Mouse (Mus musculus): ENCODE data around the gene Kpna7. TPM values are rescaled to one million over a fixed set of nuclear protein-coding genes. Genes with fewer than 3 reads are reported as not detected.

Kpna7 gene
- polyA plus RNA-seq, 1 experiment from 2014 or later = not detected

- Histone ChIP-seq H3K4me2 (replicated peaks) (no peak overlapping the region), H3K9ac (replicated peaks) (no peak overlapping the region), H3K4me1 (replicated peaks) (no peaks in the 10 kb centered on the region), H3K27me3 (no peaks in the 10 kb centered on the region), H3K36me3 (no peaks in the 10 kb centered on the region), H3K27ac (no peak overlapping the region), H3K9me3 (no peaks in the 10 kb centered on the region), H3K4me3 (replicated peaks) (no peak overlapping the region)
- WGBS = 92% methylated on average over 15 of the region's 15 CpGs
- ATAC-seq = no peak
Measured at GRCm38 (mm10) chr5:145008878-145009659, 74.8 kb downstream of the Kpna7 start.

GRCm38 (mm10) chr5:145005596-145005995 lies 78.2 kb downstream of the Kpna7 start:
- WGBS = 90% methylated on average over 6 of the region's 6 CpGs
- no peak overlapping the region for H3K4me2 ChIP-seq (replicated peaks)
- H3K27me3 ChIP-seq = no peaks in the 10 kb centered on the region
- no peak overlapping the region for H3K27ac ChIP-seq
- no peaks in the 10 kb centered on the region for H3K36me3 ChIP-seq
- no peak overlapping the region for H3K9ac ChIP-seq (replicated peaks)
- H3K4me1 ChIP-seq (replicated peaks) = no peaks in the 10 kb centered on the region
- no peak for ATAC-seq
- no peak overlapping the region for H3K4me3 ChIP-seq (replicated peaks)
- no peaks in the 10 kb centered on the region for H3K9me3 ChIP-seq

GRCm38 (mm10) chr5:145004495-145004894 lies 79.3 kb downstream of the Kpna7 start:
- no peak for ATAC-seq
- Histone ChIP-seq H3K9me3 (no peaks in the 10 kb centered on the region), H3K9ac (replicated peaks) (no peak overlapping the region), H3K27ac (no peak overlapping the region), H3K36me3 (no peaks in the 10 kb centered on the region), H3K4me2 (replicated peaks) (no peak overlapping the region), H3K4me3 (replicated peaks) (no peak overlapping the region), H3K4me1 (replicated peaks) (no peaks in the 10 kb centered on the region), H3K27me3 (no peaks in the 10 kb centered on the region)
- 89% methylated on average over 9 of the region's 9 CpGs for WGBS

GRCm38 (mm10) chr5:145003362-145003761 lies 80.5 kb downstream of the Kpna7 start:
- Histone ChIP-seq H3K4me3 (replicated peaks) (no peak overlapping the region), H3K27me3 (no peaks in the 10 kb centered on the region), H3K9me3 (no peaks in the 10 kb centered on the region), H3K4me2 (replicated peaks) (no peak overlapping the region), H3K4me1 (replicated peaks) (no peaks in the 10 kb centered on the region), H3K36me3 (no peaks in the 10 kb centered on the region), H3K9ac (replicated peaks) (no peak overlapping the region), H3K27ac (no peak overlapping the region)
- no peak for ATAC-seq
- WGBS = 87% methylated on average over 3 of the region's 3 CpGs

GRCm38 (mm10) chr5:144998491-144998890 lies 85.3 kb downstream of the Kpna7 start:
- no peak overlapping the region for H3K9ac ChIP-seq (replicated peaks)
- no peaks in the 10 kb centered on the region for H3K36me3 ChIP-seq
- no peaks in the 10 kb centered on the region for H3K27me3 ChIP-seq
- H3K4me2 ChIP-seq (replicated peaks) = no peak overlapping the region
- no peak for ATAC-seq
- 32% methylated on average over 2 of the region's 2 CpGs for WGBS
- no peaks in the 10 kb centered on the region for H3K9me3 ChIP-seq
- no peak overlapping the region for H3K4me3 ChIP-seq (replicated peaks)
- H3K4me1 ChIP-seq (replicated peaks) = no peaks in the 10 kb centered on the region
- no peak overlapping the region for H3K27ac ChIP-seq

DNA sequence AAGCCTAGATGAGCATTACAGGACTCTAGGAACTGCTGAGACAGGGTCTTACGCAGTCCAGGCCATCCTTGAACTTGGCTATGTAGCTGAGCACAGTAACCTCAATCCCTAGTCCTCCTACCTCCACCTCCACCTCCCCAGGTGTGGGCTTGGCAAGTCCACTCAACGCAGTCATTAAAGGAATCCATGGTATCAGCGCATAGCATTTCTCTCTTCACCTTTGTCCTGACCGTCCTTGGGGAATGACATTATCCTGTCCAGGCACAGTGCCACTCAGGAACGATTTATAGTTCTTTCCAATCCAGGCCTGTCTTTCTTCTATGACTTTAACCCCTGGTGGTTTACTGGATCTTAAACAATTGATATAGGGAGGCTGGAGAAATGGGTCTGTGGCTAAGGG lies 93.3 kb downstream of the Kpna7 start:
- Histone ChIP-seq H3K4me2 (replicated peaks) (no peak overlapping the region), H3K27me3 (no peaks in the 10 kb centered on the region), H3K9ac (replicated peaks) (no peak overlapping the region), H3K4me1 (replicated peaks) (no peaks in the 10 kb centered on the region), H3K27ac (no peak overlapping the region), H3K4me3 (replicated peaks) (no peak overlapping the region), H3K36me3 (no peaks in the 10 kb centered on the region), H3K9me3 (no peaks in the 10 kb centered on the region)
- ATAC-seq = no peak
- 87% methylated on average over 5 of the region's 5 CpGs for WGBS

GRCm38 (mm10) chr5:144990051-144990450 lies 93.8 kb downstream of the Kpna7 start:
- H3K4me3 ChIP-seq (replicated peaks) = no peak overlapping the region
- 48% methylated on average over 2 of the region's 2 CpGs for WGBS
- no peak overlapping the region for H3K27ac ChIP-seq
- peaks cover under 1% of the 10 kb centered on the region; the same call in 1 of the 2 replicates for H3K9me3 ChIP-seq
- ATAC-seq = no peak
- H3K9ac ChIP-seq (replicated peaks) = no peak overlapping the region
- no peak overlapping the region for H3K4me2 ChIP-seq (replicated peaks)
- no peaks in the 10 kb centered on the region for H3K36me3 ChIP-seq
- no peaks in the 10 kb centered on the region for H3K4me1 ChIP-seq (replicated peaks)
- no peaks in the 10 kb centered on the region for H3K27me3 ChIP-seq

- Histone ChIP-seq H3K27me3 (no peaks in the 10 kb centered on the region), H3K36me3 (no peaks in the 10 kb centered on the region), H3K4me3 (replicated peaks) (no peak overlapping the region), H3K4me2 (replicated peaks) (no peak overlapping the region), H3K27ac (no peak overlapping the region), H3K9me3 (peaks cover 3% of the 10 kb centered on the region; the same call in 1 of the 2 replicates), H3K4me1 (replicated peaks) (no peaks in the 10 kb centered on the region), H3K9ac (replicated peaks) (no peak overlapping the region)
- WGBS = 86% methylated on average over 4 of the region's 4 CpGs
- 0 out of 2 replicates have a peak, but pooled peaks have one; percentile 14 for ATAC-seq
Measured at GRCm38 (mm10) chr5:144989061-144989405, 94.8 kb downstream of the Kpna7 start.

GRCm38 (mm10) chr5:144988340-144989060 lies 95.3 kb downstream of the Kpna7 start:
- Histone ChIP-seq H3K9me3 (peaks cover 3% of the 10 kb centered on the region; the same call in 1 of the 2 replicates), H3K4me3 (replicated peaks) (no peak overlapping the region), H3K9ac (replicated peaks) (no peak overlapping the region), H3K27me3 (no peaks in the 10 kb centered on the region), H3K4me2 (replicated peaks) (no peak overlapping the region), H3K4me1 (replicated peaks) (no peaks in the 10 kb centered on the region), H3K27ac (no peak overlapping the region), H3K36me3 (no peaks in the 10 kb centered on the region)
- peak; percentile 43; the same call in 1 of the 2 replicates for ATAC-seq
- 56% methylated on average over 9 of the region's 9 CpGs for WGBS

- Histone ChIP-seq H3K9me3 (peaks cover 7% of the 10 kb centered on the region; the same call in 1 of the 2 replicates), H3K4me3 (replicated peaks) (no peak overlapping the region), H3K9ac (replicated peaks) (no peak overlapping the region), H3K4me2 (replicated peaks) (no peak overlapping the region), H3K36me3 (no peaks in the 10 kb centered on the region), H3K27me3 (no peaks in the 10 kb centered on the region), H3K4me1 (replicated peaks) (no peaks in the 10 kb centered on the region), H3K27ac (no peak overlapping the region)
- WGBS = 91% methylated on average over 13 of the region's 13 CpGs
- no peak for ATAC-seq
Measured at GRCm38 (mm10) chr5:144987561-144987960, 96.3 kb downstream of the Kpna7 start.

- Histone ChIP-seq H3K4me1 (replicated peaks) (no peaks in the 10 kb centered on the region), H3K27ac (no peak overlapping the region), H3K4me3 (replicated peaks) (no peak overlapping the region), H3K36me3 (no peaks in the 10 kb centered on the region), H3K9me3 (peaks cover 7% of the 10 kb centered on the region; the same call in 1 of the 2 replicates), H3K27me3 (no peaks in the 10 kb centered on the region), H3K9ac (replicated peaks) (no peak overlapping the region), H3K4me2 (replicated peaks) (no peak overlapping the region)
- ATAC-seq = no peak
- 89% methylated on average over 5 of the region's 5 CpGs for WGBS
Measured at GRCm38 (mm10) chr5:144984839-144985238, 99.0 kb downstream of the Kpna7 start.

GRCm38 (mm10) chr5:144983227-144983626 lies 100.6 kb downstream of the Kpna7 start:
- no peaks in the 10 kb centered on the region for H3K36me3 ChIP-seq
- ATAC-seq = no peak
- no peak overlapping the region for H3K27ac ChIP-seq
- no peak overlapping the region for H3K4me3 ChIP-seq (replicated peaks)
- H3K4me2 ChIP-seq (replicated peaks) = no peak overlapping the region
- H3K27me3 ChIP-seq = no peaks in the 10 kb centered on the region
- peaks cover 7% of the 10 kb centered on the region; the same call in 1 of the 2 replicates for H3K9me3 ChIP-seq
- H3K9ac ChIP-seq (replicated peaks) = no peak overlapping the region
- no peaks in the 10 kb centered on the region for H3K4me1 ChIP-seq (replicated peaks)
- WGBS = 93% methylated on average over 3 of the region's 3 CpGs
